Mouse (Mus musculus): ENCODE data around the gene Bricd5. TPM values are rescaled to one million over a fixed set of nuclear protein-coding genes. Genes with fewer than 3 reads are reported as not detected.
"Not testable (repeated sequence)": the region's sequence is repeated elsewhere in the genome, so short reads cannot be mapped to it uniquely, and the experiment has no call there.

Bricd5 gene
- polyA plus RNA-seq, 1 experiment = 2.3 TPM

DNA sequence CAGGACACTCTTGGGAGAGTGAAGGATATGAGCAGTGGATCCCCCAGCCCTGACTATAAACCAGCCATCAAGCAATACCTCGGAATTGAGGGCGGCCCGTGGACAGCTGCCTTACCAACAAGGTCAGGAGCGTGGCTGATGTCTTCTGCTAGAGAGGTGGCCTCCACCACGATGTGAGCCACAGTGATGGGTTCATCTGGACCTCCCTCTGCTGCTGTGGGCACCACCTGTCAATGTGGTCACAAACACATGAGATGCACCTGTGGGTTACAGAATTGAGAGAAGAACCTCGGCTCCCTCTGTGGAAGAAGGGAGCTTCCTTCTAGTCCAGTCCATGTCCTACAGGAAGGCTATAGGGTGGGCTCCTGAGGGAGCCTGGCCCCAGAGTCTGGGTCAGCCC, 24.2 kb upstream of the Bricd5 start:
- Histone ChIP-seq H3K4me3 (ENCODE audit: low read depth, low read length) (no peak overlapping the region), H3K27ac (ENCODE audit: insufficient read depth, low read depth, low read length) (no peak overlapping the region), H3K27me3 (ENCODE audit: control insufficient read depth, insufficient read depth, low read length) (no peaks in the 10 kb centered on the region), H3K4me1 (ENCODE audit: control insufficient read depth, insufficient read depth, insufficient read length, low read length) (0 out of 2 replicates have a peak, but pooled peaks cover 2% of the 10 kb centered on the region), H3K36me3 (ENCODE audit: control insufficient read depth, insufficient read depth, low read length) (peaks cover 61% of the 10 kb centered on the region)
- WGBS = 88% methylated on average over 6 of the region's 6 CpGs
- TF ChIP-seq POLR2A (IDR thresholded peaks at IDR 0.05; ENCODE audit: low read depth, low read length) = no peak
- no peak for TF ChIP-seq CTCF (IDR thresholded peaks at IDR 0.05; ENCODE audit: extremely low read depth, insufficient read length, insufficient replicate concordance, low read depth, low read length)

DNA sequence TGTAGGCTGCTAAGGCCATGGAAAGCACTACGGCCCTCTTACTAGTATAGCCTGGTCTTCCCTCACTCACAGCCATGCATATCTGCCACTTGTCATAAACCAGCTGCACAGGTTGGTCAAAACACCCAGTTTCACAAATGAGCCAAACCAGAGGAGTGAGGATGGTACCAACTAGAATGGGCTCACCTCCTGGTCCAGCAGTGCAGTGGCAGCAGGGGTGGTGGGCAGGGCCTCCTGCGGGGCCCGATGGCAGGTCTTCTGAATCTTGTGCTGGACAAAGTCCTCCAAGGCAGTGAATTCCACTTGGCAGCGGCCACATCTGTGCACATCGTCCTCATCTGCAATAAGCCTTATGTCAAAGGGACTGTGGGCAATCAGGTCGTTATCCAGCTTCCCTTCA, 22.5 kb upstream of the Bricd5 start:
- 0 out of 2 replicates have a peak, but pooled peaks cover 2% of the 10 kb centered on the region for H3K4me1 ChIP-seq (ENCODE audit: control insufficient read depth, insufficient read depth, insufficient read length, low read length)
- TF ChIP-seq POLR2A (IDR thresholded peaks at IDR 0.05; ENCODE audit: low read depth, low read length) = no peak
- TF ChIP-seq CTCF (IDR thresholded peaks at IDR 0.05; ENCODE audit: extremely low read depth, insufficient read length, insufficient replicate concordance, low read depth, low read length) = no peak
- 74% methylated on average over 6 of the region's 6 CpGs for WGBS
- no peaks in the 10 kb centered on the region for H3K27me3 ChIP-seq (ENCODE audit: control insufficient read depth, insufficient read depth, low read length)
- H3K27ac ChIP-seq (ENCODE audit: insufficient read depth, low read depth, low read length) = no peak overlapping the region
- peaks cover 44% of the 10 kb centered on the region for H3K36me3 ChIP-seq (ENCODE audit: control insufficient read depth, insufficient read depth, low read length)
- H3K4me3 ChIP-seq (ENCODE audit: low read depth, low read length) = no peak overlapping the region

DNA sequence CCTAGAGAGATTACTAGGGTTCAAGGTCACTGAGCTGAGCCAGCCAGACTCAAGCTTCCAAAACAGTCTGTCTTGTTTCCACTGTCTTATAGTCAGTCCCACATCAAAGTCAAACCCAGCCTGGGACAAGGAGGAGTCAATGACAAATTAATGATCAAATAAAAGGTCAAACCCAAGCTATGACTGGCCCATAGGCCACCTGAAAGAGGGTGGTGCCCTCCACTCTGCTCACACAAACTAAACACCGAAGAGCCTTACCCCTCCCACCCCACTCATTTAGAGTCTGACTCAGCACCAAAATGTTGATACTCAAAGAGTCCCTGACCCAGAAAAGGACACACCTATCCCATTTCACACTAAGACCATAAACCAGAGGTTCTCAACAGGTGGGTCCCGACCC, 20.3 kb upstream of the Bricd5 start:
- H3K27me3 ChIP-seq (ENCODE audit: control insufficient read depth, insufficient read depth, low read length) = no peaks in the 10 kb centered on the region
- H3K4me3 ChIP-seq (ENCODE audit: low read depth, low read length) = no peak overlapping the region
- 29% methylated on average over 2 of the region's 2 CpGs for WGBS
- H3K4me1 ChIP-seq (ENCODE audit: control insufficient read depth, insufficient read depth, insufficient read length, low read length) = 0 out of 2 replicates have a peak, but pooled peaks cover 2% of the 10 kb centered on the region
- no peak overlapping the region for H3K27ac ChIP-seq (ENCODE audit: insufficient read depth, low read depth, low read length)
- peaks cover 25% of the 10 kb centered on the region for H3K36me3 ChIP-seq (ENCODE audit: control insufficient read depth, insufficient read depth, low read length)
- TF ChIP-seq CTCF (IDR thresholded peaks at IDR 0.05; ENCODE audit: extremely low read depth, insufficient read length, insufficient replicate concordance, low read depth, low read length) (no peak), POLR2A (IDR thresholded peaks at IDR 0.05; ENCODE audit: low read depth, low read length) (no peak)

DNA sequence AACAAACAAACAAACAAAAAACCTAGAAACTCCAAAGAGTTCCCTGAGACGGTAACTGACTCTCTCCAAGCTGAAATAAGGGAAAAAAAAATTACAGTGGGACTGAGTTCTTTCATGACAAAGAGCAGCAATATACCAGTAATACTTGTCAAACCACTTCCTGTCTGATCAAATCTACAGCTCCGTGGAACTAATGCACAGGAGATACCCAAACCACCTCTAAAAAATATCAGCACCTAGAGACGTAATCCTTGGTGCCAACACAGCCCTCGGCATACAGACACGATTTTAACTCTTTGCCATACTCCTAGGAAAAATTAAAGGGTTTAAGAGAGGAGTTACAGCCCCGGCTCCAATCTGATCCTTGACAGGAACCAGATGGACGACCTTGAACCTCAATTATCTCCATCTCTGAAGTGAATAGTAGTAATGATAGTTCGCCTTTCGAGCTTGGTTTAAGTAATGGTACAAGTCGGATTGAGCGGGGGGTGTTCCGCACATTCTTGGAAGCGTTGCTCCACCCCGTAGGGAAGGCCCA, 19.4 kb upstream of the Bricd5 start:
- Histone ChIP-seq H3K27me3 (ENCODE audit: control insufficient read depth, insufficient read depth, low read length) (no peaks in the 10 kb centered on the region), H3K27ac (ENCODE audit: insufficient read depth, low read depth, low read length) (peak overlapping the region; percentile 95), H3K36me3 (ENCODE audit: control insufficient read depth, insufficient read depth, low read length) (peaks cover 16% of the 10 kb centered on the region), H3K4me1 (ENCODE audit: control insufficient read depth, insufficient read depth, insufficient read length, low read length) (0 out of 2 replicates have a peak, but pooled peaks cover 2% of the 10 kb centered on the region), H3K4me3 (ENCODE audit: low read depth, low read length) (peak overlapping the region; percentile 89)
- TF ChIP-seq CTCF (IDR thresholded peaks at IDR 0.05; ENCODE audit: extremely low read depth, insufficient read length, insufficient replicate concordance, low read depth, low read length) = no peak
- TF ChIP-seq POLR2A (IDR thresholded peaks at IDR 0.05; ENCODE audit: low read depth, low read length) = no peak
- WGBS = under 1% methylated on average over 14 of the region's 14 CpGs

DNA sequence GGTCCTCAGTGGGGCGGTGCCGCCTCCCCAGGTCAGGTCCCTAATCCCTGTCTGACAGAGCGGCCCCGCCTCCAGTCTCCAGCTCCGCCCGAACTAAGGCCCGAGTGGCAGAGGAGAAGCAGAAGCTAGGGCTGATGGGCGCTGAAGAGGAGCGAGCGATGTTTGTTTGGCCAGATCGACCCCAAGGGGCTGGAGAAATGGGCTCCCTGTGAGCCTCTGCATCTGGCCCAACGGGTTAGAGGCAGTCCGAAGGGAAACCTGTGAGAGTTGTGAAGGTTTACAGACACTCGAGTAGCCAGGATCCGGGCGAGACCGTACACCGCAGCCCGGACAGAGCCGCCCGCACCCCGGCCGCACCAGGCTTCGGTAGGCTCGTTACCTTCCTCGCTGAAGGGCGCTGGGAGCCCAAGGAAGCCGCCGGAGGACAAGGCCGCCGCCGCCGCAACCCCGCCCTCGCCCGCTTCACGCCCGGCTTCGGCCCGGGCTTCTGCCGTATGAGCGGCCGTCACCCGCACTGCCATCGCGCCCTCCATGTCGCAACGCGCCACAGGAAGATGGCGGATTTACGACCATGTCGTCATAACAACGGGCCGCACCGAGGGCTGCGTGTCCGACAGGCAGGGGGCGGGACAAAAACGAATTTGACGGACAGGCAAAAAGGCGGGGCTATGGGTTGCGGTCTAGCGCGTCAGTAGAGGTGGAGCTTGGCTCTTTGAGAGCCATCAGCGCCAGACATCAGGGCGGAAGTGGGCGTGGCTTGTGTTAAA, 18.7 kb upstream of the Bricd5 start:
- Histone ChIP-seq H3K27me3 (ENCODE audit: control insufficient read depth, insufficient read depth, low read length) (no peaks in the 10 kb centered on the region), H3K36me3 (ENCODE audit: control insufficient read depth, insufficient read depth, low read length) (peaks cover 10% of the 10 kb centered on the region), H3K4me1 (ENCODE audit: control insufficient read depth, insufficient read depth, insufficient read length, low read length) (0 out of 2 replicates have a peak, but pooled peaks cover 2% of the 10 kb centered on the region), H3K4me3 (ENCODE audit: low read depth, low read length) (peak overlapping the region; percentile 89), H3K27ac (ENCODE audit: insufficient read depth, low read depth, low read length) (peak overlapping the region; percentile 95)
- no peak for TF ChIP-seq CTCF (IDR thresholded peaks at IDR 0.05; ENCODE audit: extremely low read depth, insufficient read length, insufficient replicate concordance, low read depth, low read length)
- peak; percentile 77 for TF ChIP-seq POLR2A (IDR thresholded peaks at IDR 0.05; ENCODE audit: low read depth, low read length)
- under 1% methylated on average over 66 of the region's 67 CpGs for WGBS

DNA sequence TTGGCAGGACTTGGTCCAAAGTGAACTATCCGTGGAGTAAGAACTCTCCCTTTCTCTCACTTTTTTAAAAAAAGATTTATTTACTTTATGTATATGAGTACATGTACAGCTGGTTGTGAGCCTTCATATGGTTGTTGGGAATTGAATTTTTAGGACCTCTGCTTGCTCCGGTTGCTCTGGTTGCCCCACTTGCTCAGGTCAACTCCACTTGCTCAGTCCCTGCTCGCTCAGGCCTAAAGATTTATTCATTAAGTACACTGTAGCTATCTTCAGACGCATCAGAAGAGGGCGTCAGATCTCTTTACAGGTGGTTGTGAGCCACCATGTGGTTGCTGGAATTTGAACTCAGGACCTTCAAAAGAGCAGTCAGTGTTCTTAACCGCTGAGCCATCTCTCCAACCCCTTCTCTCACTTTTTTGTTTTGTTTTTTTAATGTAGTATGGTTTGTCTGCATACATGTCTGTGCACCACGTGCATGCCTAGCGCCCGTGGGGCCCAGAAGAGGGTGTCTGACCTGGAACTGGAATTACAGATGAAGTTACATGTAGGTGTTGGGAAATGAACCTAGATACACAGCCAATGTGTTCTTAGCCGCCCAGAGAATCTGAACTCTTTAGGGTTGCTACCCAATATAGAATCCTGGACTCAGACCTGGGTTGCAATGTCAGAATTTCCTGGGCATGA, 18.0 kb upstream of the Bricd5 start:
- H3K27me3 ChIP-seq (ENCODE audit: control insufficient read depth, insufficient read depth, low read length); H3K4me1 ChIP-seq (ENCODE audit: control insufficient read depth, insufficient read depth, insufficient read length, low read length); H3K36me3 ChIP-seq (ENCODE audit: control insufficient read depth, insufficient read depth, low read length); H3K4me3 ChIP-seq (ENCODE audit: low read depth, low read length): not testable (repeated sequence)
- H3K27ac ChIP-seq (ENCODE audit: insufficient read depth, low read depth, low read length) = 0 out of 2 replicates have a peak overlapping the region, but pooled peaks have one; percentile 18
- WGBS = 41% methylated on average over 10 of the region's 10 CpGs

DNA sequence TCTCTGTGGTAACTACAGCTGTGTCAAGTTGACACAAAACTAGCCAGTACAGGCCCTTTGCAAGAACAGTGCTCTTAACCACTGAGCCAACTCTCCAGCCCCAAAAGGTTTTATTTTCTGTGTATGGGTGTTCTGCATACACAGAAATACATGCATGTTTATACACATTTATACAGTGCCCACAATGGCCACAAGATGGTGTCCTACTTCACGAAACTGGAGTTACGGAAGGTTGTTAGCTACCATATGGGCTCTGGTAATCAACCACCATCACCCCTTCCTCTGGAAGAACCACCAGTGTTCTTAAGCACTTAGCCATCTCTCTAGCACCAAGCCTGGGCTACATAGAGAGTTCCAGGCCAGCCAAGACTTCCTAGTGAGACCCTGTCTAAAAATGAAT, 12.1 kb upstream of the Bricd5 start:
- no peak for TF ChIP-seq CTCF (IDR thresholded peaks at IDR 0.05; ENCODE audit: extremely low read depth, insufficient read length, insufficient replicate concordance, low read depth, low read length)
- no peak for TF ChIP-seq POLR2A (IDR thresholded peaks at IDR 0.05; ENCODE audit: low read depth, low read length)
- WGBS = 64% methylated on average over 2 of the region's 2 CpGs
- no peak overlapping the region for H3K4me3 ChIP-seq (ENCODE audit: low read depth, low read length)
- no peaks in the 10 kb centered on the region for H3K4me1 ChIP-seq (ENCODE audit: control insufficient read depth, insufficient read depth, insufficient read length, low read length)
- no peak overlapping the region for H3K27ac ChIP-seq (ENCODE audit: insufficient read depth, low read depth, low read length)
- H3K27me3 ChIP-seq (ENCODE audit: control insufficient read depth, insufficient read depth, low read length) = no peaks in the 10 kb centered on the region
- H3K36me3 ChIP-seq (ENCODE audit: control insufficient read depth, insufficient read depth, low read length) = no peaks in the 10 kb centered on the region

Data from small intestine, adult 2 months (tissue).